Mouse (Mus musculus): ENCODE measurements around the gene Rai14.

Rai14 gene

DNA sequence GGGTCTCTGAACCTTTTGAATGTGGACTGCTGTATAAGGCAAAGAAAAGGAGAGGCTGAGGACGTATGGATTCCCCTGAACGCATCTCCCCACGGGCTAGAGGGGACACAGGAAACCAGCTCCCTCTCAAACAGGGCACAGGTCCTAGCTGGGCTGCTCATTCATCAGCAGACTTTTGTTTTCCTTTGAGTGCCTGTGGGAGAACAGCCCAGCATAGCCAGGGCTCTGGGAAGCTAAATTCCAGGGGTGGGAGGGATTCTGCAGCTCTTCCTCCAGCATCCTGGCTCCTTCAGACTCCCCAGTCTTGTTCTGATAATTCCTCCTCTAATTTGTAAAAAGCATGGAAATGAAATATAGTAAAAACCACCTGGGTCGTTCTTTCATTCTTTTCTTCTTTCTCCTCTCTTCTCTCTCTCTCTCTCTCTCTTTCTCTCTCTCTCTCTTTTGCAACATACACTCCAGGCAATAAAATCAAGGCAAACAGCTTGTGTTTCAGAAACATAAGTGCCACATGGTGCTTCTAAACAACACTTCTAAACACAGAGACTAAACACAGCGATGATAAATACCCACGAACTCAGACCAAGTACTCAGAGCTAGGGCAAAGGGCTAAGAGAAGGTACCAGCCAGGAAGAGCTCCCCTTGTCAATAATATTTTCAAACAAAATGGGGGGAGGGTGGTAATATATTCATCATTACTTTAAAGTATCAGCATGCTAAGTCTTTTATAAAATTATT, 65.9 kb downstream of the Rai14 start:
- DNase-seq (ENCODE audit: low spot score): peak; percentile 56

DNA sequence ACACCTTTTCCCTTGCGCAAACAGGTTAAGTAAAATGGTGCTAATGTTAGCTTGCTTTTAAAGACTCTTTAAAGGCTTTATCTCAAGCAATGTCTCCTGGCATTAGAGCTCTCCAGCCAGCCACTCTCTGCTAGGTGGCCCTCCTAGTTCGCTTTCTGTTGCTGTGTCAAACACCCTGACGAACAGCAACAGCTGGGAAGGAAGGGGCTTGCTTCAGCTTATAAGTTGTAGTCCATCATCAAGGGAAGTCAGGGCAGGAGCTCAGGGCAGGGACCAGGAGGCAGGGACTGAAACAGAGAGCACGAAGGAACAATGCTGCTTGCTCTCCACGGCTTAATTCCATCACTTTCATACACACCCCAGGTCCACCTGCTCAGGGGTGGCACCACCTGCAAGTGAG, 68.1 kb downstream of the Rai14 start:
- no peak for DNase-seq (ENCODE audit: low spot score)

DNA sequence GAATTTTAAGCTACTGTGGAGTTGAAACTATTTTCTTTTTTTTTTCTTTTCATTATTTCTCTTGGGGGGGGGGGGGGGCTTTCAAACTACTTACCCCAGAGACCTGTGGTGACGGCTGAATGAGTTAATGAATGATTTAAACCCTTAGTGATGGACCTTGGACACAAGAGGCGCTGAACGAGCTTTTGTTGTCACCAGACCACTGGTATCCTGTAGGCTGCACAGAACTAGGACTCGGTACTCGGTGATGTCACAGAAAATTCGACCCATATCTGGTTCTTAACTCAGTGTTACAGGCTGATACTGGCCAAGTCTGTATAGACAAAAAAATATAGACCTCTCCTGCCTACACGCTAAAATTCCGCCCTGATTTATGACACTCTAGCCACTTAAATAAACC, 69.3 kb downstream of the Rai14 start:
- no peak for DNase-seq (ENCODE audit: low spot score)

- no peak for DNase-seq (ENCODE audit: low spot score)
Observed at GRCm38 (mm10) chr15:10643819-10644218, 70.6 kb downstream of the Rai14 start.

DNA sequence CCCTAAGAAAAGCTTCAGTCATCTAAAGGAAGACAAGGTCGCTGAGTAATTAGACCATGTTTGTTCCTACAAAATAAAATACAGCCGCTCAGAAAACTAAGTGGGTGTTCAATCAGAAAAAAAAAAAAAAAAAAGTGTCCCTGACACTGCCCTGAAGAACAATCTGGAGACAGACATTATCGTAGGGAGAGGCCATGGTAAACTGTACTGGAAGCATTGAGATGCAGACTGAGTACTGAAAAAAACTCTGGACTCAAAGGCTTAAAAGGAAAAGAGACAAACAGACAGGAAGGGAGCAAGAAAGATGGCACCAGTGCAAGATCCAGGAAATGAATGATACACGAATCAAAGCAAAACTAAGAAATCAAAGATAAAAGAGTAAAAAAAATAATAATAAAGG, 71.2 kb downstream of the Rai14 start:
- DNase-seq (ENCODE audit: low spot score): no peak

- no peak for DNase-seq (ENCODE audit: low spot score)
Observed at GRCm38 (mm10) chr15:10642419-10642818, 72.0 kb downstream of the Rai14 start.

DNA sequence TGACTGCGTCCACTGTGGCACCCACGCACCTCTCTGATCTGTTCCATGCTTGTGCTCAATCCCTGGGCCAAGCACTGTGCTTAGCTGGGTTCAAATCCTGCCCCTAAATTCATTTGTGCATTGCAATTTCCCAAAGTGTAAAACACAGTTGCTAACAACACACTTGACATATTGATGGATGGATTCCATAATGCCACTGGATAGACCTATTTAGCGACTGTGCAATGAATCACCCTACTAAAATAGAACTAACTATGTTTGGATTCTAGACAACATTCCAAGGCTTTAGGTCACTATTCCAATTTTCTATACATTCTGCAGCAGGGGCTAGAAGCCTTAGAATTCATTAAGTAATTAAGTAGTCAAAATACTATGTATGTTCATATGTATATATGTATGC, 73.7 kb downstream of the Rai14 start:
- no peak for DNase-seq (ENCODE audit: low spot score)

GRCm38 (mm10) chr15:10637251-10637793, 77.1 kb downstream of the Rai14 start:
- no peak for DNase-seq (ENCODE audit: low spot score)

DNA sequence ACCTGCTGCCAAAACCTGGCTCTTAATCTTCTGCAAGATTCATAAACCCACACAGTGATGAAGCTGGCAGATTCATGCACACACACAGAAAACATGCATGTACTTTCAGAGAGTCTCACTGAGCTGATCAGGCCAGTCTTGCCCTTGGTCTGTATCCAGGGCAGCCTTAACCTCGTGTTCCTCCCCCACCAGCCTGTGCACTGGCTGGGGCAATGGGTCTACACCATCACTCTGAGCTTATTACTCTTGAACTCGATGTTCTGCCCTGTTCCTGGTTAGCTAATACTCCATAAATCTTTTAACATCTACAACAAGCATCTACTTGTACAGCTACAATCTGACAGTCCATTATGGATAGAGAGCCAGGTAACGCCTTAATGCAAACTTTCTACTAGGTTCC, 77.6 kb downstream of the Rai14 start:
- DNase-seq (ENCODE audit: low spot score): no peak

GRCm38 (mm10) chr15:10635121-10635520, 79.3 kb downstream of the Rai14 start:
- peak; percentile 53 for DNase-seq (ENCODE audit: low spot score)

DNA sequence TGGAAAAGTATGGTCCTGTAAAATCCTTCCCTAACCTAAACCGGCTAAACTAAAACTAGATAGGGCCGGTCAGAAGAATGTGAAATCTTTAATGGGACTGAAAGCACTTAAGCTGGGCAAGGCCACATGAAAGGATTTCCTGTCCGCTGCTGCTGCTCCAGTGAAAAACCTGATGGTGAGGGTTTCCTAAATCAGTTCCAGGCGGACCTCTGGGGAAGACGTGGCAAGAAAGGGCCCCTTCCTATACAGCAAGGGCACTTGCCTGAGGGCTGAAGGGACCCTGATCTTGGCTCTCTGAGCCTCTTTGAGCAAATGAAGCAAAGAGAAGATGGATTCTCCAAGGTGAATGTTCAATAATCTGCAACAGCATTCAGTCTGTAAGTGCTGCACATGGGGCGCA, 80.2 kb downstream of the Rai14 start:
- peak; percentile 42 for DNase-seq (ENCODE audit: low spot score)

GRCm38 (mm10) chr15:10633381-10633780, 81.0 kb downstream of the Rai14 start:
- peak; percentile 70 for DNase-seq (ENCODE audit: low spot score)

DNA sequence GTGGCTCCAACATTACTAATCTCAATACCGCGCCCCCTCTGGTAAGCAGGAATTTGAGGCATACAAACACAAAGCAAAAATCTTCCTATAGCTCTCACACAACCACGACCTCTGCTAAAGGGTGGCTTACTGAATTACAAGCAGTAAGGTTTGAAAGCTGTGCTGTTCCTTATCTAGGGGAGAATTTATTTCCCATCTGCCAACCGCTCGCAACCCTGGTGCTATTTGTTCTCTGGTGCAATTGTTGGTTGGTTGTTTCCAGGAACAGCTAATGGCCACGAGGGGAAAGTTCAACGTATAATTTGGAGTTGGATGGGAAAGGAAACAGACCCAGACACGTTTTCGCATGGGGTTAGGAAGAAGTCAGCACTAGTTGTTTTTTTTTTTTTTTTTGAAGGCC, 81.8 kb downstream of the Rai14 start:
- no peak for DNase-seq (ENCODE audit: low spot score)

GRCm38 (mm10) chr15:10632060-10632459, 82.4 kb downstream of the Rai14 start:
- DNase-seq (ENCODE audit: low spot score): no peak

GRCm38 (mm10) chr15:10631541-10631940, 82.9 kb downstream of the Rai14 start:
- no peak for DNase-seq (ENCODE audit: low spot score)

DNA sequence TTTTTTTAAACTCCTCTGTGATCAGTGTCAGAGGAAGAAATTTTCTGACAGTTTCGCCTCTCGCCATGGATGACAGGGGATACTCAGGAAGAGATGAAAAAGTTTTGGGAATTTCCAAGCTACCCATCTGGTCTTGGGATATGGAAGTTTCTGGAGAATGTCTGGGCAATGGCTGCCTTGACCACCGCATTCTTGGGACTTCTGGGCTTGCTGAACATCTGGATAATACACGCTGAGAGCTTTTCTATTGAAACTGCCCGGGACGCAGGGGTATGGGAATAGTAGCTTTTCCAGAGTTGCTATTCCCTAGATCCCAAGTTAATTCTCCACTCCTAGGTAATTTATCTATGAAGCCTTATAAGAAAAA, 85.5 kb downstream of the Rai14 start:
- no peak for DNase-seq (ENCODE audit: low spot score)

DNA sequence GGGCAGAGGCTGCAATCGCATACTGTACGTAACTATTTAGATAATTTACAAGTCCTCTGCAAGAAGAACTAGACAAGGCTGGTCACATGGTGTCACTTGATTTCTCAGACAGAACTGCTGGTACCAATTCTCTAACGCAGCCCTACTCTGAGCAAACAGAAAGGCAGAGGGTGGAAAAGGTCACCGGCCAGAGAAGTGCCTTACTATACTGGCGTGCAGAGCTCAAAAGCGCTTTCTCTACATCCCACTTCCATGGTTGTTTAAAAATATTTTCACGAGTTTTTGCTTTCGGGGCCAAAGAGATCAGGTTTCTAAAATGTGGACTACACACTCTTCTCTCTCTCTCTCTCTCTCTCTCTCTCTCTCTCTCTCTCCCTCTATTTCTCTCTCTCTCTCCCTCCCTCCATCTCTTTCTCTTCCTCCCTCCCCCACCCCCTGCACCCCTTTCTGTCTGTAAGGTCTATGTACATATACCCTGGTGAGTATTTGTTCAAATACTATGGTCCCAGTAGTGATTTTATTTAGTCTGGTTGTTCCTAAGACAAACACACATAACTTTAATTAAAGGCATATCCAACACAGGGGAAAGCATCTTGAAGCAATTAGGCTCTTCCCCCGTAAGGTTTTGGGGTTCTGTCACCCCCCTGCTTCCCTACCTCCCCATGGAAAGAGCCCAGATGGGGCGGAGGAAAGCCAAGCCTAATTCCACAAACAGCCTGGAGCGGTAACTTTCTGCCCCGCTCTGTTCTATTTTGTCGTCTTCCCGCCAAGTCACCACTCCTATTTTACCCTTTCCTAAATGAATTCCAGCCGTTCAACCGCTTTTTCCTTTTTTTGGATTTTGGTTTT, 86.1 kb downstream of the Rai14 start:
- no peak for DNase-seq (ENCODE audit: low spot score)

DNA sequence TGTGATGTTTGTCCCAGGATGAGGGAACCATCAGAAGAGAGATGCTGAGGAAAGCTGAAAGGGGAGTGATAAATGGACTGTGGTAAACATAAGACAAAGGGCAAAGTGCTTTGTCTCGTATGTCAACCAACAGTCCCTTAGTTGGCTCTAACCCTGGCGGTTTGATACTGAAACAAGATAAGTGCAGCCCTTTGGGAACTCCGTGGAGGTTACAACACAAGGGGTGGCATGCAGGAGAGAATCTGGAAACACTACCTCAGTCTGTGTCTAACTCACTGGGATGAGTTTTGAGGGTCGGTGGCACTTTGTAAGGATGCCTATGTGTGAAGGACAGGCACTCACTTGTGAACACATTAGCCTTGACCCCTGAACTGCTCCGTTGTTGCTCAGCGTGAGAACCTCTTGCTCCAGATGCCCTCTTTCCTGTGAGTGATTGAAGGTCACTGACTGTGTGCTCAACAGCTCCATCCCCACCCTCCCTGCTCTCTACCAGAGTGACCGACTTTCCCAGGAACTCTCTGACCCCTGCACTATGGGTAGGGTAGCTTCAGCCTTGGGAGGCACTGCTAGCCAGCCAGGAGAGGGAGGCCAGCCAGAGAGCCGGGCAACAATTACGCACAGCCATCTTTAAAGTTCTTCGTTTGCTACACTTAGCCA, 90.7 kb downstream of the Rai14 start:
- peak; percentile 80 for DNase-seq (ENCODE audit: low spot score)

GRCm38 (mm10) chr15:10621194-10621593, 93.2 kb downstream of the Rai14 start:
- DNase-seq (ENCODE audit: low spot score): no peak

- no peak for DNase-seq (ENCODE audit: low spot score)
Observed at GRCm38 (mm10) chr15:10619678-10620077, 94.7 kb downstream of the Rai14 start.

DNA sequence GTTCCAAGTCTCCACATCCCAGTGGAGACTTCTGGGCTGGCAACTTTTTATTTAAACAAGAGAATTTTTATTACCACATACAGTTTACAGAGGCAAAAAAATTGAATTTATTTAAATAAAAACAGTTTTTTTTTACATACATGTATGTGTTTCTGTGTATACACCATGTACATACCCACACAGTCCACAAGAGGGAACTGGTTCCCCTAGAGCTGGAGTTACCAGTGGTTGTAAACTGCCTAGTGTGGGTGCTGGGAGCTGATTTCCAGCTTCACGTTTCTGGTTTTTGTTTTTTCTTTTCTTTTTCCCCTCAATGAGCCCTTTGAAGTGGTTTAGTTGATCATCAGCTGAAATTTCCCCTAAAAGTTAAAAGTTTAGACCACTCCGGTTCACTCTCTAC, 96.1 kb downstream of the Rai14 start:
- DNase-seq (ENCODE audit: low spot score): no peak

GRCm38 (mm10) chr15:10616001-10616400, 98.4 kb downstream of the Rai14 start:
- DNase-seq (ENCODE audit: low spot score): no peak

DNA sequence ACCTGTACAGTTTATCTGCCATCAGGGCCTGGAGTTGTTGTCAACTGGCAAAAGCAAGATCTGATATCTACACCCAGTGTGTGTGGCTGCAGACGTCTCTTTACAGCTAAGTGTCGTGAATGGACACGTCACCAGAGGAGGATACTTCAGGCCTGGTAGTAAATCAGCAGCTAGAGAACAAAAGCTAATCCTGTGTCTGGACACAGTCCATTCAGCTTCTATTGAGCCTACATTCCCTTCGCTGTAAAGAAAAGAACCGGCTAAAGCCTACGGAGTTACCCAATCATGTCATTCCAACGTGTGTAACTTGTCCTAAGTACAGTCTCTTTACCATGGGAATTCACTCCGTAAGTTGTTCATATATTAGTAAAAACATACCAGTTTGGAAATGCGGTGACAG, 103.4 kb downstream of the Rai14 start:
- no peak for DNase-seq (ENCODE audit: low spot score)

Data from yolk sac, embryonic 10.5 days (tissue).